Mouse (Mus musculus) kidney, postnatal 25 days (tissue): ENCODE measurements around the gene Il21r.

ENCODE experiments used
- DNase-seq, 2 experiments: peaks; one replicate each; pipeline ENCODE4 v3.0.0; 2021; ENCODE audit warnings: mixed read lengths in 2 of 2

The Il21r gene

DNA sequence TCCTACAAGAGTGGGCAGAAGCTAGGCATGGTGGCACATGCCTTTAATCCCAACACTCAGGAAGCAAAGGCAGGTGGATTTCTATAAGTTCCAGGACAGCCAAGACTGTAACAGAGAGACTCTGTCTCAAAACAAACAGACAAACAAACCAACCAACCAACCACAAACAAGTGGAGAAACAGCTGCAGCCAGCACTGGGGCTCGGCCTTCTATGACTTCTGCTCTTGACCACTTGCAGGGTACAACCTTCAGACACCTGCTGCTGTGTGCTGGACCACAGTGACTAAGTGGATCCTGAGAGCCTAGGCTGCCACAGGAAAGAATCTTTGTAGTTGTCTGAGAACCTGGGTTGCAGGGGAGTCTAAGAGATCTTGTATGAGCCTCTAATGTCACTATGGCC, 45.8 kb downstream of the Il21r start:
- no peak for DNase-seq

DNA sequence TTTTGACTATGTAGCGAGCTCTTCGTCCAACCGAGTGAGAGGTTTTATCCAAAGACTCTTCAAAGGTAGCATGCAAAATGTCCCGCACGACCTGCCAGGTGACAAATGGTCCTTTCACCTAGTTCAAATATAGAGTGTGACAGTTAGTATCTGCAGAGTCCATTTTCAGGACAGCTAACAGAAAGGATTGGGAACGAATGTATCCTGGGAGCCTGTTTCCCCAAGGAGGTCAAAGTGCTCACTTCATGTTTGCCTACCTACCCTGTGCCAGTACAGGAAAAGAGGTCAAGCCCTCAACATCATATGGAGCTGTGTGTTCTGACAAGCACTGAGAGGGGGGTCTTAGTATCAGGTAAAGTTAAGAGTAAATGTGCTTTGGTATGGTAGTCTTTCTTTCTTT, 54.3 kb downstream of the Il21r start:
- DNase-seq: no peak

DNA sequence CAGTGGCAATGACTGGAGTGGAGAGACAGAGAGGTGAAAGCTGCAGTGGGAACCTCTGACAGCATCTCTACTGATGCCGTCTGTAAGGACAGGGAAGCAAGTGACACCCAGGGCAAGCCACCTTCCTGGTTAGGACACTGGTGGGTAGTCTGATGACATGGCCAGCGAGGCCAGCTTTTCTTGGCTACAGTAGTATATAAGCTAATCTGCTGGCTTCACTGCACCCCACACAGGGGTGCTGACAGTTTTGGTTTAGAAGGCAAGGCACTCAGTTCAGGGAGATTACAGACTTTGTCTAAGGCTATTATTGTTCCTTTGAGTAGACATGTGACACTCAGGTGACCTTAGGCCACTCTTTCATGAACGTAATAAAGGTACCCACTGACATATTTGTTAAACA, 60.4 kb downstream of the Il21r start:
- no peak for DNase-seq

DNA sequence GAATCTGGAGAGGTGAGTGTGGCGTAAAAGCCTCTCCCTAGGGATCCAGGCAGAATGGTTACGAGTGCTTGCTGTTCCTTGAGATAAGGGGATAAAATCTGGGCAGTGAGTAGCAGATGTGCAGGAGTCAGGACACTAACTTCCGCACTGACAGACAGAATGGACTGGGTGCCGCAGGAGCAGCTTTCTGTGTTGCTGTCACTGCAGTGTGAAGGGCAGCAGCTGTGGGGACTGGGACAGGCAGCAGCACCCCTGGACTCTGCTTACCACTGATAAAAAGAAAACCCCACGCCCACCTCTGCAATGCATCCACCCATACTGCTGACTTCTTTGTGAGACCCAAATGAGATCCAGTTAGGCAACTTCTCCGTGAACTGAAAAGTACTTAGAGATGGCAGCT, 67.6 kb downstream of the Il21r start:
- DNase-seq: peak in 1 of 2 experiments; percentile 27

DNA sequence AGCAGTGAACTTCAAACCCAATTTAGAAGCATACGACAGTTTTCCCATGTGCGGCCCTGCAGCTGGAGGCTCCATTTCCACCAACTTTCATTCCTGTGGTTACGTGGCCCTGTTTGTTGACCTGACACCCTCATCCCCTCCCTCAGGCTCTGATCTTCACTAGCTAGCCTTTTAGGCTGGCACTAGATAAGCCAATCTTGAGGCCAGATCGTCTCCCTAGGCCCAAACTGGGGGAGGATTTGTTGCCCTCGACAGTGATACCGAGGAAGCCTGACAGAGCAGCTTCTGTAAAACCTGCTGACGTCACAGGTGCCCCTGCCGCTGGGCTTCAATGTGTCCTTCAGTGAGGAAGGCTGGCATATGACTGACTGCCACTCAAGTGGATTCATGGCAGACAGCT, 68.2 kb downstream of the Il21r start:
- DNase-seq: peak in 1 of 2 experiments; percentile 8

DNA sequence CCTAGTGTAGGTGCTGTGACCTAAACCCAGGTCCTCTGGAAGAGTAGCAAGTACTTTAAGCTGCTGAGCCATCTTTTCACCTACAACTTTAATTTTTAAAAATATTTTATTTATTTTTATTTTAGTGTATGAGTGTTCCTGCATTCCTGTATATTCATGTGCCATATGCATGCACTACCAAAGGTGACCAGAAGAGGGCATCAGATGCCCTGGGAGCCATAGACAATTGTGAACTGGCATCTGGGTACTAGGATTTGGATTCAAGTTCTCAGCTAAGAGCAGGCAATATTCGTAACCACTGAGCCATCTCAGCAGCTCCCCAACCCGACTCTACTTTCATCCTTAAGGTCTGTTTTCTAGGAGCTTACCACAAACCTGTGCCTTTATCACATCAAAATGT, 71.7 kb downstream of the Il21r start:
- DNase-seq: peak; percentile 38 to 72

DNA sequence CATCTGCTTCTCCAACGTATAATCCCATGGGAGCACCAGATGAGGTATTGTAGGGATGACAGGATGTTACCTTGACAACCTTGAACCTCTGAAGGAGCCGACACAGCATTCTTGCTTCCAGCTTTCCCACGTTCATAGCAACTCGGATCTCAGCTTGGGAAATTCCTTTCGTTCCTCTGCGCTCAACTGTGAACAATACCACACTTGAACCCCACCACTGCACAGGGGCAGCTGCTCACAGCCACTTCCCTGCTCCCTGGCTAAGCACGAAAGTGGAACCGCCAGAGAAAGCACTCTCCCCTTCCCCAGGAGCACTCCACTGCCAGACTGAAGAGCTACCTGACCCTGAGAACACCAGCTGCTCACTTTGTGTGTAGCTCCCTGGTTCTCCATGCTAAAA, 75.5 kb downstream of the Il21r start:
- DNase-seq: peak; percentile 23 to 52

DNA sequence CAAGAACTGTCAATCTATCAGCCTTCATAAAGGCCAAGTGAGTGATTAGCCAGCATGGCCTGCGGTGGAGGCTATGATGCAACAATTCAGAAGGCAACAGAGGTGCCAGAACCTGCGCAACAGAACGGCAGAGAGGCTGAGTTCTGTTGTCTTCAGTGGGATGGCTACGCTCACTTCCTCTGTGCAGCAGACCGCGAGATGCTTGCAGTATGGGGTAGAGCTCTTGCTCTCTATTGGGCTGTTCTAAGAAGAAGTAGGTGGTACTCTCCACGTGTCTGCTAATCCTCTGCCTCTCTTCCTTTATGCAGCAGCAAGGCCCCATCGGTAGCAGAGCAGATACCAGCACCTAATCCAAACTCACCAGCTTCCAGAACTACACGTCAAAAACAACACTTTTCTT, 76.7 kb downstream of the Il21r start:
- no peak for DNase-seq
